Mouse (Mus musculus) C2C12 (cell line): ENCODE results near the gene Rftn2.

Source experiments
- CTCF ChIP-seq: IDR thresholded peaks from one replicate; pipeline ENCODE4 v1.5.1; 2011; ENCODE audit not compliant: control insufficient read depth, insufficient read depth, insufficient read length
- FOSL1 ChIP-seq: IDR thresholded peaks from one replicate; pipeline ENCODE4 v1.8.0; 2011; ENCODE audit warnings: mild to moderate bottlenecking, low read length; ENCODE audit not compliant: poor library complexity, insufficient read depth, severe bottlenecking
- MAX ChIP-seq: IDR thresholded peaks from one replicate; pipeline ENCODE4 v1.6.1; 2011; ENCODE audit warnings: mild to moderate bottlenecking, control low read depth

GRCm38 (mm10) chr1:55145556-55145955, 81.0 kb downstream of the Rftn2 start:
- TF ChIP-seq CTCF, result no peak
- no peak for TF ChIP-seq FOSL1
- no peak for TF ChIP-seq MAX
